Mouse (Mus musculus): Measurements from ENCODE around the gene Nts. TPM values are rescaled to one million over a fixed set of nuclear protein-coding genes. Genes with fewer than 3 reads are reported as not detected.
"Not testable (repeated sequence)": the region's sequence is repeated elsewhere in the genome, so short reads cannot be mapped to it uniquely, and the experiment has no call there.

Nts gene
- not detected in 2 replicates for total RNA-seq (2014; fragmentation: Nextera tagmentation)
- total RNA-seq (2017): not detected in 2 replicates

DNA sequence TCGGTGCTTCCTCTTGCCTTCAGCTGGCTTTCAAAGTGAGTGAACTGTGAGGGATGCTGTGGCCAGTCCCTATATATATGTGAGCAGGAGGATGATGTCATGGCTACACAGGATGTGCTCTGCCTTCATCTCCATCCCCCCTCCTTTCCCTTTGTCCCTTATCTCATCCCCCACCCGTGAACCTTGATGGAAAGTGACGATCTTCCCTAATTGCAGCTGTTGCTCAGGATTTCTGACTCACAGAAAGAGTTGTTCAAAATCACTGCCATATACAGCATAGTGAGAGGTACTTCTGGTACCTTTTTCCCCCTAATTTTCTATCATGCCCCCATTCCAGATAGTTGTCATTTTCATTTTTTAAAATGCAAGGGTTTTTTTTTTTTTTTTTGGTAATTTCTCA is at the start of gene Nts:
TSS of gene Nts (minus strand) at position 101 of the 400 bp plus-strand sequence.
- no peak for ATAC-seq (replicated peaks; ENCODE audit: poor library complexity, severe bottlenecking)

GRCm38 (mm10) chr10:102527901-102528300 is 37.6 kb upstream of the Nts start:
- ATAC-seq (replicated peaks; ENCODE audit: poor library complexity, severe bottlenecking): no peak

DNA sequence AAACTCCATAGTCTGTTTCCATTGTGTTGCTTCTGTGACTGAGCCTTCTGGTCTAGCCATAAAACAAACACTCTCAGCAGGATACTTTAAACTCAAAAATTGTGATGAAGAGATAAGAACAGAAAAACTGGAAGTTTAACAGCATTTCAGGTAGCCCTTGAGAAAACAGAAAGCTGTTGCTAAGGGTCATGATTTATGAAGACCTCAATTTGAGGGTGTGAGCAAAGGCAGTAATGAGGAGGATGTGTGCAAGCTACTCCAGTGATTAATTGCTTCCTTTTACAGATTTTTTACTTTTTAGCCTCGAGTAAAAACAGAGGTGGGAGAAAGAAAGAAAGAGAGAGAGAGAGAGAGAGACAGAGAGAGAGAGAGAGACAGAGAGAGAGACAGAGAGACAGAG is 23.9 kb upstream of the Nts start:
- no peak for ATAC-seq (replicated peaks; ENCODE audit: poor library complexity, severe bottlenecking)

- ATAC-seq (replicated peaks; ENCODE audit: poor library complexity, severe bottlenecking): peak; percentile 82
Observed at GRCm38 (mm10) chr10:102511807-102512461, 21.6 kb upstream of the Nts start, which contains the start of gene Rassf9. Gene Rassf9, plus strand, starts transcription at chr10:102512222.

DNA sequence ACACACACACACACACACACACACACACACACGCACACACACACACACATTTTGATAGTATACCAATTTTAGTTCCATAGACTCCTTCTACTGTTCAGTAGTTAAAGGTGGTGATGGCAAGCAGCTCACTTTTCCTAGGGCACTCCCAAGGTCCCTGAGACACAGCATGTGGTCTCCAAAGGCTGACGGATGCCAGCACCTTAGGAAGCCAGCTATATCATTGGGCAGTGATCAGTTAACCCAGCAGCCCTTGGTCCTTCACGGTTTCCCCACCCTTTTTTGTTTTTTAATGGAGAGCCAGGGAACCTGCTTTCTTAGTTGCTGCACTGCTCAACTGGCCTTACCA is 21.1 kb upstream of the Nts start:
- no peak for ATAC-seq (replicated peaks; ENCODE audit: poor library complexity, severe bottlenecking)

DNA sequence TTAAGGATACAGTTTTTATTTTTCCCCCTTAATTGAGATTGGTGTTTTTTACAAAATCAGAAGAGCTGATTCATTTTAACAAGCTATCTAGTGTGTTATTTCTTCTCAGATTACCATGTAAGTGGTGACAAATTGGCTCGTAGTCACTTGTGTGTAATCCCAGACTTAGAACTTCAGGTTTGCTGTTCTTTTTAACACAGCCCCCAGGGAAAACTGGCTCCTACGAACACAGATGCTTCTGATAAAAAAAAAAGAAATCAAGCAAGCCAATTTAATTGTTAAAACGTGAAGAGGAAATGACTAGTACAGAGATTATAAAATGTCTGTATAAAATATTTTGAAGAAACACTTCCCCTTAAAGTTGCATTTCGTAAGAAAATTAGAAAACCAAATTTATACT is 17.1 kb upstream of the Nts start:
- 0 out of 2 replicates have a peak, but pooled peaks have one; percentile 1 for ATAC-seq (replicated peaks; ENCODE audit: poor library complexity, severe bottlenecking)

- ATAC-seq (replicated peaks; ENCODE audit: poor library complexity, severe bottlenecking): peak; percentile 85
Observed at GRCm38 (mm10) chr10:102498754-102499153, 8.5 kb upstream of the Nts start.

GRCm38 (mm10) chr10:102491792-102492191 is 1.5 kb upstream of the Nts start:
- ATAC-seq (replicated peaks; ENCODE audit: poor library complexity, severe bottlenecking): no peak; the same call in 1 of the 2 replicates

- ATAC-seq (replicated peaks; ENCODE audit: poor library complexity, severe bottlenecking): no peak
Observed at GRCm38 (mm10) chr10:102469412-102469811, 20.9 kb downstream of the Nts start.

DNA sequence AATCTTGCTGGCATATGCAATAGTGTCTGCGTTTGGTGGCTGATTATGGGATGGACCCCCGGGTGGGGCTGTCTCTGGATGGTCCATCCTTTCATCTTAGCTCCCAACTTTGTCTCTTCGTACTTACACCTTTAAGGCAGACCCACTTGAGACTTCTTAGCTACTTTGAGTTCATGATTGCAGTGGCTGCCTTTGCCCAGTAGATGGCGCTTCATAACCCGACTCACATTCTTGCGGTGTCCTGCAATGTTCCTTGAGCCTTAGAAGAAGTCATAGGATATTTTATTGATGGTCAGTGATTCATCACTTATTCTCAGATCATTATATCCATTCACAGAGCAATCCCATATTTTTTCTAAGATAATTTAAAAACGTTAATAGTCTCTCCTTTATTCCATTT is 38.5 kb downstream of the Nts start:
- peak; percentile 88 for ATAC-seq (replicated peaks; ENCODE audit: poor library complexity, severe bottlenecking)

DNA sequence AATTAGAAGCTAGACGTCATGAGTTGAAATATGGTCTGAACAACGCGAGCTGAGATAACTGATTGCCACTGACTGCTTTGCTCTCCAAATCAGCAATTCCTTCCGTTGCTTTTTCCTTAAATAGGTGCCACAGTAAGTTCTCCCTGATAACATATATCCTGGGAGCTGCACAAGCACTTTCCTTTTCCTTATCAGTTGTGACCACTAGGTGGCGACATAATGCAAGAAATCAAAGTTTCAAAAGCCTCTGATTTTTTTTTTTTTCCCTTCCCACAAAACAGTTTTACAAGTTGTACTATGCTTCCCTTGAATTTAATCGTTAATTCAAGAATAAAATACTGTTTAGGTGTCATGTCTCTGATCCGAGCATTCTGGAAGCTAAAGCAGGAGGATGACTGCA is 40.8 kb downstream of the Nts start:
- peak; percentile 53; the same call in 1 of the 2 replicates for ATAC-seq (replicated peaks; ENCODE audit: poor library complexity, severe bottlenecking)

- peak; percentile 50; the same call in 1 of the 2 replicates for ATAC-seq (replicated peaks; ENCODE audit: poor library complexity, severe bottlenecking)
Observed at GRCm38 (mm10) chr10:102444912-102445556, 45.3 kb downstream of the Nts start.

DNA sequence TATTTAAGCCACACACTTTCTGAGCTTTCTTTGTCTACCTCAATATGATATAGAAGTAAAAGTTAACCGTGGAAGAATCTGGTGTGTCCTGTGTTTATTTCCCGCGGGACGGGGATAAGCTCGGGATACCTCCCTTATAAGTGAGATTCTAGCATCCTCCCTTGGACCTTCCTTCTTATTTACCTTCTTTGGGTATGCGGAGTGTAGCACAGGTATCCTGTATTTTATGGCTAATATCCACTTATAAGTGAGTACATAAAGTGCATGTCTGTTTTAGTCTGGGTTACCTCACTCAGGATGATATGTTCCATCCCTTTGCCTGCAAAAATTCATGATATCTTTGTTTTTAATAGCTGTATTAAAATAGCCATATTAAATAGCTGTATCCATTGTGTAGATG is 54.8 kb downstream of the Nts start:
- ATAC-seq (replicated peaks; ENCODE audit: poor library complexity, severe bottlenecking): not testable (repeated sequence)

GRCm38 (mm10) chr10:102435048-102435447 is 55.2 kb downstream of the Nts start:
- peak; percentile 58 for ATAC-seq (replicated peaks; ENCODE audit: poor library complexity, severe bottlenecking)

Other genes starting within 250 kb of the Nts start
- gene Rassf9, start 21.7 kb upstream of the Nts start, total RNA-seq (2014; fragmentation: Nextera tagmentation): not detected in 2 replicates
- gene Rassf9, start 21.7 kb upstream of the Nts start, total RNA-seq (2017): not detected in 2 replicates

Data from granulocyte monocyte progenitor cell, adult 5-6 weeks (primary cell).